Mouse (Mus musculus): ENCODE results near the gene Dnajc17. TPM values are rescaled to one million over a fixed set of nuclear protein-coding genes. Genes with fewer than 3 reads are reported as not detected.

The Dnajc17 gene
- total RNA-seq (2021), result 10 to 100 TPM; 17.4 to 17.6 TPM

DNA sequence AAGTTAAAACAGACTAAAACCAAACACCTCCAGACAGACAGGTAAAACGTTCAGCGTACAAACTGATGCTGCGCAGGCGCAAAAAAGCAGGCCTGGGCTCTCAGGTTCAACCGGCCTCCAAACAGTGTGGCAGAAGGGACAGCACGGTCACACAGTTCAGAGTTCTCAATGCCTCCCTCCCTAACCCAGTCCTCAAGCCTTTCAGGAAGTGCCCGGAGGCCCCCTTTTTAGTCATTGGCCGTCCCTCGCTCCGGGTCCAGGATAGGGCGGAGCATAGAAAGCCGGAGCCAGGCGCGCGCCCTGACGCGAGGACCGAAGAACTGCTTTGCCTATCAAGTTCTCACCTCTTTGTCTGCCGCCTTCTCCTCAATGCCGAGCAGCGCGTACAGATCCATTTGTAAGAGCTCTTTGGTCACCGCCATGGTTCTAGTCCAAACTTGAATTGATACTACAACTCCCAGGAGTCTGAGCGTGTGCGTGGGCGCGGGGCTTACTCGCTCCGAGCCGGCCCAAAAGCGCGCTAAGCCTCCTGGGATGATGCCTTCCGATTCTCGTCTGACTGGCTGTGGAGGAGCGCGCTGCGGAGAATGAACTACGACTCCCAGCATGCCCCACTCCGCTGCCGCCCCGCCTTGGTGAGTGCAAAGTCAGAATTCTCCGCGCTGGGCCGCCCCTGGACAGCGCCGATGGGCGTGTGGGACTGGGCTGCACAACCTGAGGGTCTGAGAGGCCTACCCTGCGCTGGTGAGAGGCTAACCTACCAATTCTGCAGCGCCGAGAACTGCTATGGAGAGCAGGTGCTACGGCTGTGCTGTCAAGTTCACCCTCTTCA, at the start of gene Dnajc17, which contains the start of gene Zfyve19:
Dnajc17 (minus strand) TSS at position 452 of the 832 bp plus-strand sequence.
Zfyve19 (plus strand) TSS at position 274 of the 832 bp plus-strand sequence.
- peak; percentile 96 to 97 for DNase-seq

DNA sequence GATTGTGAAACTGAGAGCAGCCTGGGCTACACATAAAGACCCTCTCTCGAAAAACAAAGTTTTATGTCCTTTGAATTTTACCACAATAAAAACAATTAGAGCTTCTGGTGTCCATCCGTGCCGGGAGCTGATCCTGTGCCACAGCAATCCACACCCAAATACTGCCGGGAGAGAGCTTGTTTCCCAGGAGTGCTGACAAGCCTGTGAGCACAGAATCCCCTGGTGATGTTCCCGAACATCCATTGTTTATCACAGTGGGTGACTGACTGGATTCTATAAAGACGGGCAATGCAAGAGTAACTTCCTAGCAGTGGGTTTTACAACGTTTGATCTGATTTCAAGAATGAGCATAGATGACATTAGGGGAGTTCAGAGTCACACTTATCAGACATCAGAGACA, 46.4 kb upstream of the Dnajc17 start:
- DNase-seq, result no peak

DNA sequence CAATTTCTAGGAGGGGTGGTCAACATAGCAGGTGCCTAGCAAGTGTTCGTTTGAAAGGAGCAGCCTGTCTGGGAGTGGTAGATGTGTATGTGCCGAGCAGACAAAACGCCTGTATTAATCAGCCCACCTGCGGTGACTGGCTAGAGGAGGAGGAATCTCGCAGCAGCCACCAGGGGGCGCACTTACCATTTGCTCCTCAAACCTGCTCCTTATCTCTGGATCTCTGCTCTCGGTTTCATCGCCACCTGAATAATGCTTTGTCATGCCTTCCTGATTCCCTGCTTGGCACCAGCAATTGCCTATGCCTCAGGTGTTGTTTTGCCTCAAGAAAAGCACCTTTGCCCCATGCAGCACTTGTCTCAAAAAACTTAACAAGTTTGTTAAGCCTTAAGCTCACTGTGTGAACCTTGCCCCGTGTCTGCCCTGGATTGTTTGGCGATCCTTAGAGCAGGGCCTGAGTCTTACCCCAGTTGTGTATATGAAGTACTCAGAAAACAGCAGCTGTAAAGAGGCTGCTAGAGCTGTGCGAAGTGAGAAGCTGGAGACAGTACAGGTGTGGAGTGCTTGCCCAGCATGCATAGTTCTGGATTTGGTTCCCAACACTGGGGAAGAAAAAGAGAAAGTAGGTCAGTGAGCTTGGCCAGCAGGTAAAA, 42.4 kb upstream of the Dnajc17 start:
- DNase-seq, result peak; percentile 72

DNA sequence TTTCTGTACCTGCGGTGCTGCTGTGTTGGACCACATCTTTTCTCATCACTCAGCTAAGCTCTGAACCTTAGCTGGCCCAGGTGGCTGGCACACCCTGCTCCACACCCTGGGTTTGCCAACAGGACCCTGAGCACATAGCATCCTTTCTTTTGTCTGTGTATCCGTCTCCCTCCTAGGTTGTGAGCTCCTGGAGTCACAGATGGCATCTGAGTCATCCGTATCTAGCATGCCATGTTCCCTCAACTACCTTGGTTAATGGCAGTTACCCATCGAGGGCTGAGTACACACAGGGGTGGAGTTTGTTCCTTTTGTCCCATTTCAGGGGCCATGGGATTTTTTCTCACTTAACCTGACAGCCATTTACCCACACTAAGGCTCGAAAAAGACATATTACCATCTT, 41.8 kb upstream of the Dnajc17 start:
- no peak for DNase-seq

DNA sequence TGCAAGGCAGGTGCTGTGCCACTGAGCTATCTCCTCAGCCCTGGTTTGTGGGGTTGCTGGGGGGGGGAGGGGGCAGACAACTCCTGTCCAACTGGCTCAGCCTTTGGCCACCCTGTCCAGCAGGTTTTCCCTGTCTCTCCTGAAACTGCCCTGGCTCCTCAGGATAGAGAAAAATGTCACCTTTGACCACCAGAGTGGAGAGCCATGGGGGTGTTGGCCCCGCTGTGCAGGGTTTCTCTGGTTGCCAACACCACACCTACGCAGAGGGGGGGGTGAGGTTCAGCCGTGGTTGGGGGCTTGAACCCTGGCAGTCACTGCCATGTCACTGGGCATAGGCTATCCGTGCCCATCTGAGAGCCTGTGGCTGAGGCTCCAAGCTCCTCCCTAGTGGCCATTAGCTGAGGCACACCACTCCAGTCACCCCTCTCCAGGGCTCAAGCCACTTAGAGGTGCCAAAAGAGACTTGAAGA, 41.0 kb upstream of the Dnajc17 start:
- no peak for DNase-seq

DNA sequence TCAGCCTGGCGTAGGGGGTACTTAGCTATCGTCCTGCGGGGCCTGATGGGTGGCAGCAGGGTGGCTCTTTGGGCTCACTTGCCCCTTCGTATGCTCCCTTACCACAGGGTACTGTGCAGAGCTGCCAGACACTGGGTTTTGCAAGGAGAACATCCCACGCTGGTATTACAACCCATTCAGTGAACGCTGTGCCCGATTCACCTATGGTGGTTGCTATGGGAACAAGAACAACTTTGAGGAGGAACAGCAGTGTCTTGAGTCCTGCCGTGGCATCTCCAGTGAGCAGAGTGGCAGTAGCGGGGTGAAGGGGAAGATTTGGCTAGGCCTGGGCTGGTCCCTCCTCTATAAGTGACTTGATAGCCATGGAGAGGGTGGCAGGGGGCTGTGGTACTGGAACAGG, 39.3 kb upstream of the Dnajc17 start:
- no peak for DNase-seq

DNA sequence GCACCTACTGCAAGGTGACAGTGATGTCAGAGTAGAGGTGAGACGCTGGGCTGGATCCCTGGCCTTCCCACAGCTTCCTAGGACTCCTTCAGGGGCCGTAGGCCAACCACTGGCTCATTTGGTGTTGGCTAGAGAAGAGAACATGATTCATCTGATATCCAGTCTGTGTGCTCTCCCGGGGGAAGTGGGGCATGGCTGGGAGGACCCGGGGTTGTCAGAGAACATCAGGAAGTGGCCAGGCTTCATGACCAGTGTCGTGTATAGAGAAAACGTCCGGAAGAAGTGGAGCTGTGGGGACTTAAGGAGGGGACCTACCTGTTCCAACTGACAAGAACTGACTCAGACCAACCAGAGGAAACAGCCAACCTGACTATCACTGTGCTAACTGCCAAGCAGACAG, 36.7 kb upstream of the Dnajc17 start:
- no peak for DNase-seq

DNA sequence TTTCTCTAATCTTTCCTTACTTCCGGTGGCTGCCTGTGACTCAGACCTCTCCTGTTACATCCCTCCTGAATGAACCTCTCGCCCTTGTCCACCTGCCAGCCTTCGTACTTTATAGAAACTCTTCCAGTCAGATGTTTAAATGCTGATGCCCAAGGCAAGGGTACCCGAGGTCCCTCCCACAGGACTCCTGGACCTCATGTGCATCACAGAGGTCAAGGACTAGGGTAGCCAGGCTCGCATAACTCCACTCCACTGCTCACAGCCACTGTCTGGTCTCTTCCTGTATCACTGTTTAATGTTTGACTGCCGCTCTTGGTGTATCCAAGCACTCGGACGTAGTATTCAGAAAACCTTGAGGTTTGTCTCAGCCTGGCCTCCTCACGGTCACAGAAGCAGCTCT, 34.0 kb upstream of the Dnajc17 start:
- DNase-seq, result no peak

DNA sequence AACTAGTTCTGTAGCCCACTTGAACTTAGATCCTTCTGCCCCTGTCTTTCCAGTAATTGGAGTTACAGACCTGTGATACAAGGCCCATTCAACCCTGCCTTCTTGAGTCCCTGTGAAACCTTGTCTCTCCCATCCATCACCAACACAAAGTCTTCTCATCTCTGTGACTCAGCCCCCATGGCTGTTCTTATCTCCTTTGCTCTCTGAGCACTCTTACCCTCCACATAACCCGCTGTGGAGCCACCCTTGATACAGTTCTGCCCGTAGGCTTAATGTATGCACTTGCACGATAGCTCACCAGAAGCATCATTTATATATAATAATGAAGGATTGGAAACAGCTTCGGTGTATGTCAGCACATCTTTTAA, 32.2 kb upstream of the Dnajc17 start:
- DNase-seq, result no peak

DNA sequence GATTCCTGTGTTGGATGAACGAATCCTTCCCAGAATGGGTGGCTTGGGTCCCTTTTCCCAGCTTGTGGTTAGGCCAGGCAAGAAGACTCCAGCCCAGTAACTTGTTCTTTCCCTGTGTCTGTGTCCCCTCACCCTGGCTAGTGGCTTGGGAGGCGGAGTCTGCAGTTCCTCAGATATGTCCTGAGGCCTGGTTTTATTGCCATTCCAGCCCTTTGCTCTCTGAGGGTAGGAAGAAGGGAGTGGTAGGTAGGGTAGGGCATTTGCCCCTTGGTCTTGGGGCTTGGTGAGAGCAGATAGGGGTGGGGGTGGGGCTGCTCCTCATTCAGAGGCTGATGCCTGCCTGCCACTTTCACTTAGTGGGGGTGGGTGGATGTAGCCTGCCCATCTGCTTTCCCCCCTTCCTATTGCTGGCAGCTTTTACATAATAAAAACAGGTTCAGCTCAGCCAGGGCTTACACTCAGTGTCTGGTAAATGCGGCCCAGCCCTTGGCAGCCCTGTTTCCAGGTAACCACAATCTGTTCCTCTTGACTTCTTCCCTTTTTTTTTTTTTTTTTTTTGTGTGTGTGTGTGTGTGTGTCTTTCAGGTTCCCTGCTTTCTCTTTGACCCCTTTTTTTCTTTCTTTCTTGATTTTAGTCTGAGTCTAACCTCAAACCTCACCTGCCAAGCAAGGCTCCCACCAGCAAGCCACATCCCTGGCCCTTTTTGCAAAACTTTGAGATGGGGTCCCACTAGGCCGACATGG, 31.7 kb upstream of the Dnajc17 start:
- no peak for DNase-seq

DNA sequence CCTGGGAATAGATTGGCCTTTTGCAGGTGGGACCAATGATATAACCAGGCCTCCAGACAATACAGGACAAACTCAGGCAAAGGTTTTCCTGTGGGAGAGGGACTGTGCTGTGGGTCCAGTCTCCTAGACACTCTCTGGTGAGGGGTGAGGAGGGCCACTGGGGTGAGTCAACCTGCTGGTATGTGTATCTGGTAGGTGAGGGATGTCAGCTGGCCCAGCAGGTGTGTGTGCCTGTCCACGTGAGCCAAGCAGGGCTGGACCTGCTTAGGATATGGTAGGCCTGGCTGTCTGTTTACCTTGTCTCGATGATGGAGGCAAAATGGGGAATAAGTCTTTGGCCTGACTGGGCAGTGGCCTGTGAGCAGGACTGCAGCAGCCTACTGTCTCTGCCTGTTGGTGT, 30.1 kb upstream of the Dnajc17 start:
- DNase-seq, result no peak

DNA sequence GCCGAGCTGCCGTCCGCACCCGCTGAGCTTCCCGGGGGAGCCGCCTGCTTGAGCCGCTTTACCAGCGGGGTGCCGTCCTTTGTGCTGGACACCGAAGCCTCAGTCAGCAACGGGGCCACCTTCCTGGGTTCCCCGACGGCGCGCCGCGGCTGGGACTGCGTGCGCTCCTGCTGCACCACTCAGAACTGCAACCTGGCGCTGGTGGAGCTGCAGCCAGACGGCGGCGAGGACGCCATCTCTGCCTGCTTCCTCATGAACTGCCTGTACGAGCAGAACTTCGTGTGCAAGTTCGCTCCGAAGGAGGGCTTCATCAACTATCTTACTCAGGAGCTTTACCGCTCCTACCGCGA, 29.3 kb upstream of the Dnajc17 start:
- DNase-seq, result no peak

DNA sequence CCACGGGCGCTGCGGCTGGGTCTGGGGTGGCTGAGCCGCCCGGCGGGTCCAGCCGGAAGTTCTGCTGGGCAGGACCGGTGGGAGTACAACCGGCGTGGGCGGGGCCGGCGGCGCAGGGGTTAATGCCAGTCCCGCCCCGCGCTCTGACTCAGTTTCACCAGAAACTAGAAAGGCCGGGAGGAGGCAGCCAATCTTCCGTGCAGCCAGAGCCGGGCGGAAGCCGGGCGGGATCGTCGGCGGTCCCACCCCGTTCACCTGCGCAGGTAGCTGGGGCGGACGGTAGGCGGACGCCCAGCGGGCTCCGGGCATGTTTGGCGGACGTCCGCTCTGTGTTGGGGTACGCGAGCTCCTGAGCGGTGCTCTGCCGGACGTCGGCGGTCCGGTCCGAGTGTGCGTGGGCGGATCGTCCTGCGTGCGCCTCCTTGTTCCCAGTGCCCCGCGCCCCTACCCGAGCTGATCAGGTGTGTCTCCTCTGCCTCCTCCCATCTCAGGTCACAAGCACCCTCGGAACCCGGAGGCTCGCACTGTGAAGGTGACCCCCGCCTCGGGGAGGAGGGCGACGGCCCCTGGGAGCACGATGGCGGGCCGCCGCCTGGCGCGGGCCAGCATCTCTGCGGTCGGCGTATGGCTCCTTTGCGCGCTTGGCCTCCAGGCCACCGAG, 28.7 kb upstream of the Dnajc17 start, which contains the start of gene Spint1:
Spint1 (plus strand) TSS at position 153 of the 661 bp plus-strand sequence.
- DNase-seq, result no peak

DNA sequence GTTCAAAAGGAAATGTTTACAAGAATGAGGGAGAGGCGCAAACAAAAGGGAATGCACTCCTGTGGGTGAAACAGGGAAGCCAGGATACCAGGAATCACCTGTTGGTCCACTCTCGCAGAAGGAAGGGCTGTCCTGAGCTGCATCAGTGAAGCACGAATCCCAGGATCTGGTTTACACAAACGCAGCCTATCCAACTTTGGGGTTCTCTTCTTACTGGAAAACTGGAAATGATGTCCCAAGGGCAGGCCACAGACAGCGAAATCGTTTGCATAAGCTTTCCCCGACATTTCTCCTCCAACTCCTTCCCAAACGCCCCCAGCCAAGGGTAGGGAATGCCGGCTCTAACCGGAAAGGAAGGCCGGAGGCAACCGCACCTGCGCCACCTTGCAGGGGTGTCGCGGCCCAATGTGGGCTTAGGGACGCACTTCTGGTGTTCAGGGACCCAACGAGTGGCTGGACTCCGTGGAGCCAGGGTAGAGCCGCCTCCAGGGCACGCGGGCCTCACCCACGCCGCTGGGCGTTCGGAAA, 28.2 kb upstream of the Dnajc17 start:
- no peak for DNase-seq

DNA sequence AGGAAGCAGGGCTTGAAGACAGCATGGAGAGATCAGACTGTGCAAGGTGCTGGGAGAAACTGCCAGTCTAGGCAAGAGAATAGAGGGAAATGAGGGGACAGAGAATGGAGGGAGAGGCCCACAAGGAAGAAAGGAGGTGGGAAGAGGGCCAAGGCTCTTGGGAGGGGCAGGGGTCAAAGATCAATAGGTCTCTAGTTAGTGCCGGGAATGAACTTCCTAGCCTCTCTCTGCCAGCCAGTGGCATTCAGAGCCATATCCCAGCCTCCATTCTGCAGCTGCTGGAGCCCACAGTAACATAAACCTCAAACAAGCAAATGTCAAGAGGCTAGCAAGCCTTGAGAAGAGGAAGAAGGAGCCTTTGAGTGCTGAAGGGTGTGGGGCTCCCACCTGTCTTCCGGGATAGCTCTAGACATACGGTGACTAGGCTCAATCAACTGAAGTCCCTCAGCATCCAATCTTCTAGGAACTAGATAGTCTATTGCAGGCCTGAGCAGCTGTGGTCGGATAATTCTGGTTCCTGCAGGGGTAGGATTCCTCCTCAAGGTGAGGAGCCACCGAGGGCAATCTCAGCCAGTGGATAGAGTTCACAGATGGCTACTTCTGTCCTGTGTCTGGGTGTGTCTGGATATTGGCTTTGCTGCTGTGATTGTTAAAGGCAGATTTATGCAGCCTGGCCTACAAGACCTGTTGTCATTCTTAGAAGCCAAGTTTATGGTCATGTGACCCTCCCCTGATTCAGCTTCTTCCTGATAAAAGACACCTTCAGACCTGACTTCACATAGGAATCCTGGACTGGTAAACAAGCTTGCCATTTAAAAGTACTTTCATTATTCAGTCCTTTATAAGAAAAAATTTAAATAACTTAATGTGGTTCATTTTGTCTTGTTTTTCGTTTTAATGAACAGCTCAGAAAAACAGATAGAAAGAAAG, 21.4 kb upstream of the Dnajc17 start, which contains the start of gene Ppp1r14d:
Ppp1r14d (minus strand) TSS at position 132 of the 930 bp plus-strand sequence.
- no peak for DNase-seq

DNA sequence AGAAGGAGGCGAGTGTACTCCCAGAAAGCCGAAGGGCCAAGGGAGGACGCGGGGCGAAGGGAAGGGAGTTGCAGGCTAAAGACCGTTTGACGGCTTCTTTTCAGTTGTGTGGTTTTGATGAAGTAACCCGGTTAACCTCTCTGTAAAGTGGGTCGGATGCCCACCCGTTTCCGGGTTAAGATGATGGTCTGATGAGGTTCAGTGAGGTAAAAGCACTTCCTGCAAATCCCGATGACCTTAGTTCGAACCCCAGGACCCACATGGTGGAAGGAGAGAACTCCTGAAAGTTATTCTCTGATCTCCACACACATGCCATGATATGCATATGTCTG, 547 bp upstream of the Dnajc17 start:
- DNase-seq, result no peak

DNA sequence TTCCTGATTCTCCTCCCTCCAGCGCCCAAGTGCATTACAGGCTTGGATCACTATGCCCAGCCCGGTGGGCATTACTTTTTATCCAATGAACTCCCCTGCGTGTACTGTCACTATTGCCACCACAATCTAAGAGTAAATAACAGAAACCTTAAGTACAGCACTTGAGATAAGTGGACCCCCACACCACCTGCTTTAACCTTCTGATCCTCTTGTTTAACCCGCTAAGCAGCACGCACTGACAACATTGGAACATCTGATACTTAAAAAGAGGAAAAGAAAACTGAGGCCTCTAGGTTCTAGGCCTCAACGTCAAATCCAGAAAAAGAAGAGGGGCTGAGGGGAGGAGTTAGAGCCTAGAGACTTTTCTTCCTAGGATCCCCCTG, 643 bp downstream of the Dnajc17 start:
- DNase-seq, result no peak

DNA sequence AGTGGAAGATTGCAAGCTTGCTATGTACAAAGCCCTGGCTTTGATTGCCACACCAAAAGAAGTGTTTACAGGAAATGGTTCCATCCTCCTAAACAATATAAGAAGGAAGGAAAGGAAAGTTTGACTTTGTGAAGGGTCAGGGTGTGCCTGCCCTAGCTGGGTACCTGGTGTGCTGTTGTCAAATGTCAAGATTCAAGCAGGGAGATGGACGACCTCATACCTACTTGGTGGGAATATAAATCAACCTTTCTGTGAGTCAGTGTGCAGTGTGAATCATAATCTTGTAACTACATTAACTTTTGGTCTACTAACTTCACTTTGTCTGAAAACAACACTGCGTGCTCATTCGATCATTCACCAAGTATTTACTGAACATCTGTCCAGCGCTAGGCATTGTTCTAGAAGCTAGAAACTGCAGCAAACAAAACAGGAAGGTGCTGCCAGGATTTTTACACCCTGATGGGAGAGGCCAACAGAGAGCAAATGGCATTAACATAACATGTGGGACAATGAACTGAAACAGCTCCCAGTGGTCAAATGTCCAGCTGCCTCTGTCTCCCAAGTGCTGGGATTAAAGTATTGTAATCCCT, 4.6 kb downstream of the Dnajc17 start:
- DNase-seq, result no peak

DNA sequence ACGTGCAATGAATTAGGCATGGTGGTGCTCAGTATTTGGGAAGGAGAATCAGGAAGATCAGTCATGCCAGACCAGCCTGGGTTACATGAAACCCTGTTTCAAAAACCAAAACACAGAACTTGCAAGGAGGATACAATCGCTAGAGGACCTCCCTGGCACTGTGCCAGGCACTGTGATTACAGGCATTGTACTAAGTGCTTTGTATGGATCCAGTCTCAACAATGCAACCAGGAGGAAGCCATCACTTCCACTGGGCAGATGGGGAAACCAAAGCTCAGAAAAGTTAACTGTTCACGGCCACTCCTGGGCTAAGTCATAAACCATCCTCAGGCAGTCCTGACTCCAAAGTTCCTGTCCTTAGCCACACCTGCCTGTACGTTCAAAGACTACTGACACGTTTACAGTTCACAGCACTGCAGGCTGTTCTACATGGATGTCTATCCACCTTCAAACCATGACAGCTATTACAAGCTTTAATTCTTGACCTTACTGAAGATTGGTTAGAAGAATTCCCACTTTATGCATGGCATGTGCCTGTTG, 5.6 kb downstream of the Dnajc17 start:
- DNase-seq, result no peak

DNA sequence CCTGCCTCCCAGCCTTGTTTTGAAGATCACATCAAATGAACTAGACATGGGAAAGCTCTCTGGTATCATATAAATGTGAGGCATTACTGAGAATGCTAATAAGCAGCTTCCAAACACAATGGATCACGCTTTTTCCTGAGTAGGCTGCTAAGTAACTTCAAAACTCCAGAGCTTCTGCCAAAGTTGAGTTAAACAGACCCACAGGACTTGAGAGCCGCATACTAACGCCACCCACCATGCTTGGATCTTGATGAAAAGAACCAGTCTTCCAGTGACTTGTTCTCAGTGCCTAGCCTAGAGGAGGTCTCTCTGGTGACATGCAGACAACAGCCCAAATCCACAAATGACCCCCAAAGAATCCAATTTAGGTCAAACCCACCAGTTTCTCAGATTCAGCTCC, 9.7 kb downstream of the Dnajc17 start:
- no peak for DNase-seq

DNA sequence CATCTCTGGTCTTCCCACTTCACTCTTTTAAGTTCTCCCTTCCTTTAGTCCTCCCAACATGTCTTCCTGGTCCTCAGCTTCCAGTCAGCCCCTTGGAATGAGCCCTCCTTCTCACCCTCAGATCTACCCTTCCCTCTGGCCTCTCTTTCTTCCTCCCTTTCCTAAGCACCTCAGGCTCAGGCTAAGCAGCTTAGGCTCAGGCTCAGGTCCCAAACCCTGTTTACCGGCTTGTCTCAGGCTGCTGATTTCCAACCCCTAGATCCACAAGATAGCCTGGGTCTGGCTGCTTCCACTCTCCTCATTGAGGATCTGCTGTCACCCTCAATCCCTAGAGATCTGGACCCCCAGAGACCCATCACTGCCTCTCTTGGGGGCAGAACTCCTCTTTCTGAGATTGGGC, 10.5 kb downstream of the Dnajc17 start:
- DNase-seq, result no peak

Measured in layer of hippocampus, postnatal 36 days (tissue).